Mouse (Mus musculus): ENCODE data around the gene Tle6.

Tle6 gene

DNA sequence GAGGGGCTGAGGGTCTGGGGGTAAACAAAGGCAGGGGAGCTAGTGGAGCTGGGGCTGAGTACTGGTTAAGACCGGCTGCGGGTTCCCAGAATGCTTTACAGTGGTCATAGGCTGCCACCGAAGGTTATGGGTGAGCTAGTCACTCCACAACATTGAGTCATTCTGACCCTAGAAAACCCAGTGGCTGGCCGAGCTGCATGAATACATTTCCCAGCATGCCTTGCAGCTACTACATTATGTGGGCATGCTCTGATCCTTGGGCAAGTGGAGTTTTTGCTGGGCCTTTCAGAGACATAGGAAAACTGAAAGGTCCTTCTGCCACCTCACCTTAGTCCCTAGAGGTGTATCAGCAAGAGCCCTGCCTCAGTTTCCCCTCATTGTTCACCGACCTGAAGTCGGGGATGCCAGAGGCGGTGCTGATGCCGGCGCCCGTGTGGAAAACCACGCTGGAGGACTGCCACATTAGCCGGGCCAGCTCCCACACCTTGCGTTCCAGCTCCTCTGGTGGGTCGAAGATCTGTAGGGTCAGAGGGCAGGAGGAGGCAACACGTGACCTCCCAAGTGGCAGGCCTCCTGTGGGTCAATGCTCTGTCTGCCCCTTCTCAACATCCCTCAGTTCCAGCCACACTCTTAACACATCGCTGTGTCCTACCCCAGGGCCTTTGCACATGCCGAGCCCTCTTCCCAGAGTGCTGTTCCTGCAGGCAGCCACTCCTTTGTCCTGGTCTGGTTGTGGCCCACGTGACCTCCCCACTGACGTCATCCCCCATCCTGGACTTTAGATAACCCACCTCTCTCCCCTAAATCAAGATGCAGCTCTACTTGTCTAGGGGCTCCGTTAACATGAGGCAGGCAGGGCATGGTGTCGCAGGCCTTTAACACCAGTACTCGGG, 25.5 kb upstream of the Tle6 start:
- DNase-seq (ENCODE audit: extremely low read depth, insufficient read length, low spot score): no peak

GRCm38 (mm10) chr10:81623441-81623840, 22.6 kb upstream of the Tle6 start:
- no peak for DNase-seq (ENCODE audit: extremely low read depth, insufficient read length, low spot score)

- DNase-seq (ENCODE audit: extremely low read depth, insufficient read length, low spot score): no peak
Observed at GRCm38 (mm10) chr10:81620786-81621185, 19.9 kb upstream of the Tle6 start.

DNA sequence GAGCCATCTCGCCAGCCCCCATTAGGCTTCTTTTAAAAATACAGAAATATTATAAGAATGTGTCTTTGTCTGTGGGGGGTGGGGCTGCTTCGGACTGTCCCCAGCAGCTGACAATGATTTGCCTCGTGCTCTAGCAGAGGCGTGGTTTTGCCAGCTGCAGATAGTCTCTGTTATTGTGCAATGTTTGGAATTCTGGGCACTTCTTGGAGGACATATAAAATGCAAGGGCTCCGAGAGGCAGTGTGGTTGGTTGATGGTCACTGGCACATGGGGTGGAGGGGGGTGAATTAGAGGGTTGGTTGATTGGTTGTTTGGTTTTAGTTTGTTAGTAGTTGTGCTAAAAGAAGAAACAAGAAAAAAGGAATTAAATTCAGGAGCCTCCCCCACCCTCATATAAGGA, 19.1 kb upstream of the Tle6 start:
- no peak for DNase-seq (ENCODE audit: extremely low read depth, insufficient read length, low spot score)

GRCm38 (mm10) chr10:81615486-81615885, 14.6 kb upstream of the Tle6 start:
- DNase-seq (ENCODE audit: extremely low read depth, insufficient read length, low spot score): no peak

DNA sequence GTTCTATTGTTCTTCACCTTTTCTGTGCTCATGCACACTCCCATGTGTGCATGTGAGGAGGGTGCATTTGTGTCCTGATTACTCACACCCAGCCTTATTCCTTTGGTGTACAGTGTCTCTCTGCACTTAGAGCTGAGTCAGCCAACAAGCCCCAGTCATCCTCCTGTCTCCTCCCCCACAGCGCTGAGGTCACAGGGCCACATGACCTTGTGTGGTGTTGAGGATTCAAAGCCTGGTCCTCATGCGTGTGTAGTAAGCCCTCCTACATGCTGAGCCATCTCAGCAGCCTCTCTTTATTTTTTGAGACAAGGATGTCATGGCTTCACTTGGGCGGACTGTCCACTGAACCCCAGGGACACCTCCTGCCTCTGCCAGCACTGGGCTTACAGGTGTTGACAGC, 11.9 kb upstream of the Tle6 start:
- DNase-seq (ENCODE audit: extremely low read depth, insufficient read length, low spot score): peak; percentile 58

DNA sequence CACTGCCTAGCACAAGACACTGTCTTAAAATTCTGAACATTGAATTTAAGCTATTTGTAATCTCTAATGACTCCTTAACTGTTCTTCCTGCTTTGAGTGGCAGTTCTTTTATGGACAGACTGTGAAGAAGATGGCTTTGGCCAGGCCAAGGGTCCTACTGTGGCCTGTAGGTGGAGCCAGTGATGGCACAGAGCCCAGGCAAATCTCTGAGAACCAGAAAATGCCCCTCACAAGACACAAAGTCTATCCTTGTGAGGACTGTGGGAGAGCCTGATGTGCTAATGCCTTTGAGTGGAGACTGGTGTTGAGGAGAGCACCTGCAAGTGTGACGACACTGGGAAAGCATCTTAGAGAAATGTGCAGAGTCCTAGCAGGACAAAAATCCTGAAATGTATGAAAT, 7.4 kb upstream of the Tle6 start:
- DNase-seq (ENCODE audit: extremely low read depth, insufficient read length, low spot score): no peak

- DNase-seq (ENCODE audit: extremely low read depth, insufficient read length, low spot score): peak; percentile 91
Observed at GRCm38 (mm10) chr10:81605974-81606751, 5.3 kb upstream of the Tle6 start, which contains the start of gene BC025920. BC025920 (plus strand) TSS chr10:81606270.

DNA sequence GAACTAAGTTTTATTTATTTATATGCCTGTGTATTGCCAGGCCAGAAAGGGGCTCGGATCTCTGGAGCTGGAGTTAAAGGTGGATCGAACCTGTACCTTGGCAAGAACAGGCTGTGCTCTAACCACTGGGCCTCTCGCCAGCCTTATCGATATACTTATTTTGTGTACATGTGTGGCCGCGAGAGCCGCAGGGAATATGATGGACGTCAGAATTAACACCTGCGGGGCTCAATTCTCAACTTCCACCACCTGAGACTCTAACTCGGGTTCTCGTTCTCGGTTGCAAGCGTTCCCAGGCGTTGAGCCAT, 4.7 kb upstream of the Tle6 start:
- no peak for DNase-seq (ENCODE audit: extremely low read depth, insufficient read length, low spot score)

- peak; percentile 76 for DNase-seq (ENCODE audit: extremely low read depth, insufficient read length, low spot score)
Observed at GRCm38 (mm10) chr10:81604968-81605665, 4.2 kb upstream of the Tle6 start.

DNA sequence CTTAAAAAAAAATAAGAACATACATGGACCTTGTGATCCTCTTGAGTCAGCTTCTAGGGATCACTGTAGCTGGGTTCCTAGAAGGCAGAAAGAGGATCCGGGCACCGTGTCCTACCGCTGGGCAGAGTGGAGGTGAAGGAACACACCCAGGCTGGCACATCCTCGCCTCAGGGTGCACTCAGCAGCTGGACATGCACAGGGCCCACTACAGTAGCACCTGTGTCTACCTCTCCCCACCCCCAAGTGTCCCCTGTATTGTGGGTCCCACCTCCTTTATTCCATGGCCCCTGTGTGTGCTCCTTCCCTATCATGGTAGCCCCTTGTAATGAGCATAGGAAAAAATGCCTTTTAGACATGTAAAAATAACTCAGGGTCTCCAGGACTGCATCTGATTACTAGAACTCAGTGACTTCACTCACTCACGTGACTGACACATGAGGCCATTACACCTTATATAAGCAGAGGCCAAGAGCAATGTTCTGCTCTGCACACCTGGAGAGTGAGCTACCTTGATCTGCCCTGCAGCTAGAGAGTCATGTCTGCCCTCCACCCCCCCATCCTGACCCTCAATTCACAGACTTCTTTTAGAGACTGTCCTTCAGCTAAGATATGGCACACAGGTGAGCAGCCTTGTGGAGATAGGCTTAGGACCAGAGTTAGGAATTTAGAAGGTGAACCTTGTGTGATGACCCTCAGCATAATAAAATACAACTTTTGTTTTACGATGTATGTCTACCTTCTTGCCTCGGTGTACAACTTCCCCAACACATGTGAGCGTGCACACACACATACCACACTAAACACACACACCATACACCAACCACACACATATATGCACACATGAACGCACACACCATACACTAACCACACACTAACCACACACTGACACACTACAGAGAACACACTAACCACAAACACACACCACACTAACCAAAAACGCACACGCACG, 3.4 kb upstream of the Tle6 start:
- DNase-seq (ENCODE audit: extremely low read depth, insufficient read length, low spot score): no peak

GRCm38 (mm10) chr10:81602741-81603151, 1.9 kb upstream of the Tle6 start:
- no peak for DNase-seq (ENCODE audit: extremely low read depth, insufficient read length, low spot score)

DNA sequence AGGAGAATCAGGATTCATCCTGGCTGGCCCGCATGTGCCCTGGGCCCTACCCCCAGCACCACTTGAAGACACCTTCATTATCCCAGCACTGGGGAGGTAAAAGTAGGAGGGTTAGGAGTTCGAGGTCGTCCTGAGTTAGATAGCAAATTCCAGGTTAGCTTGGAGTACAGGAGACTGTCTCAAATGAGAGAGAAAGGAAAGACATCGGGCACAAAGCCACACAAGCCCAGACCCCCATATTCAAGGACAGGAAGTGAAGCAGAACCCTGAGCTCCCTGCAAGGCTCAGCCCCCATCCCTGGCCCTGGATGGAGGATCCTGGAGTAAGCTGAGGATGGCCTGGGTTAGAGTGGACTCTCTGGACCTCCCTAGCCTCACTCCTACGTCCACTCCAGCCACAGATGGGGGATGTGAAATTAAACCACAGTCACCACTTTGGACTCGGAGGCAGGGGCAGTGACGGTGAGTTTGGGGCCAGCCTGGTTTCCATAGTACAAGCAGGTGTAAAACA, 578 bp upstream of the Tle6 start:
- no peak for DNase-seq (ENCODE audit: extremely low read depth, insufficient read length, low spot score)

GRCm38 (mm10) chr10:81600096-81600495, 777 bp downstream of the Tle6 start:
- no peak for DNase-seq (ENCODE audit: extremely low read depth, insufficient read length, low spot score)

DNA sequence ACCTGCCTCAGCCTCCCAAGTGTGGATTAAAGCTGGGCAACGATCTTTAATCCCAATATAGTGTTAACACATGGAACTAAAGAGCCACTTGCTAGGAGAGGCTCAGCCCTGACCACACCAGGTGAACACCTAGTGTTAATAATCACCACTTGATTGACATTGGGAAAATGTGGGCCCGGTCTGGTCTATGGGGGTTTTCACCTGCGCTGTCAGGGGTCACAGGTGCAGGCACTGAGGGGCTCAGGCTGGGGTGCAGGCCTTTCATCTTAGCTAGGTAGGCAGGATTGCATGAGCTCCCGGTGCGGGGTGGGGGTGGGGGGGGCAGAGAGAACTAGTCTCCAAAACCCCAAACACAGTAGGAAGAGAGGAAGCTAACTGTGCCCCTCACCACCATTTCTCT, 1.2 kb downstream of the Tle6 start:
- DNase-seq (ENCODE audit: extremely low read depth, insufficient read length, low spot score): no peak

DNA sequence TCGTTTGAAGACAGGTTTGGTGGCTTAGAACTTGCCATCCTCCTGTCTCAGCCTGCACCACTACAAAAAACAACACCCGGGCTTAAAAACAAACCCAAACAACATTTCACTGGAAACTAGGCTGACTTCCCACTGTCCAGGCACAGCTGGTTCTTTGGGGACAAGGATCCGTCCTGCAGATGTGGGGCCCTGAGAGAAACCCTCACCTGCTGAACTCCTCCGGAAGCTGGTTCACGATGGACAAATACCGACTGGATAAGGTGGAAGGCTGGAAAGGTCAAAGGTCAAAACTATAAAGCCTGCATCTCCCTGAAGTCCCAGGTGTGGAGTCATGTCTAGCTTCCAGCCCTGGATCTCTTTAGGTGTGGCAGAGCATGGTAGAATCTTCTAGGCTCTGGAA, 2.0 kb downstream of the Tle6 start:
- no peak for DNase-seq (ENCODE audit: extremely low read depth, insufficient read length, low spot score)

GRCm38 (mm10) chr10:81598342-81598741, 2.5 kb downstream of the Tle6 start:
- DNase-seq (ENCODE audit: extremely low read depth, insufficient read length, low spot score): no peak

GRCm38 (mm10) chr10:81597137-81597950, 3.5 kb downstream of the Tle6 start:
- DNase-seq (ENCODE audit: extremely low read depth, insufficient read length, low spot score): peak; percentile 83

GRCm38 (mm10) chr10:81596611-81597010, 4.3 kb downstream of the Tle6 start:
- peak; percentile 73 for DNase-seq (ENCODE audit: extremely low read depth, insufficient read length, low spot score)

Data from 3134 (cell line).